Mouse (Mus musculus) liver, embryonic 15.5 days (tissue): ENCODE measurements around the gene Ttc32. TPM values are rescaled to one million over a fixed set of nuclear protein-coding genes. Genes with fewer than 3 reads are reported as not detected.
"Not testable (repeated sequence)": the region's sequence is repeated elsewhere in the genome, so short reads cannot be mapped to it uniquely, and the experiment has no call there.

Experiments used
- ATAC-seq: fragments of 200-750 bp; cut with Nextera tagmentation; 2 replicates; pipeline ENCODE4 v1.8.0; 2017; ENCODE audit warnings: moderate number of reproducible peaks, mild to moderate bottlenecking, moderate library complexity; ENCODE audit not compliant: insufficient read depth
- H3K27ac ChIP-seq: fragments of 300-500 bp; sonication (generic); replicated peaks from 2 replicates; pipeline ENCODE4 v1.5.1; 2015; ENCODE audit warnings: mild to moderate bottlenecking, inconsistent platforms
- H3K27me3 ChIP-seq: fragments of 300-500 bp; sonication (generic); 2 replicates; pipeline ENCODE4 v1.6.1; 2015; ENCODE audit warnings: mild to moderate bottlenecking, inconsistent platforms
- H3K36me3 ChIP-seq: fragments of 300-500 bp; sonication (generic); replicated peaks from 2 replicates; pipeline ENCODE4 v1.6.1; 2015; ENCODE audit warnings: moderate library complexity, mild to moderate bottlenecking, inconsistent platforms
- H3K4me1 ChIP-seq: fragments of 300-500 bp; sonication (generic); replicated peaks from 2 replicates; pipeline ENCODE4 v1.6.1; 2015; ENCODE audit warnings: inconsistent platforms
- H3K4me2 ChIP-seq: fragments of 300-500 bp; sonication (generic); 2 replicates; pipeline ENCODE4 v1.6.1; 2015; ENCODE audit warnings: moderate library complexity, mild to moderate bottlenecking, inconsistent platforms
- H3K4me3 ChIP-seq: fragments of 300-500 bp; sonication (generic); replicated peaks from 2 replicates; pipeline ENCODE4 v1.5.1; 2015; ENCODE audit warnings: mild to moderate bottlenecking, inconsistent platforms
- H3K9ac ChIP-seq: fragments of 300-500 bp; sonication (generic); 2 replicates; pipeline ENCODE4 v1.6.1; 2015; ENCODE audit warnings: moderate library complexity, mild to moderate bottlenecking, inconsistent platforms
- H3K9me3 ChIP-seq: fragments of 300-500 bp; sonication (generic); replicated peaks from 2 replicates; pipeline ENCODE4 v1.6.1; 2016; ENCODE audit warnings: inconsistent platforms
- WGBS: fragments of 180-500 bp; shearing (Covaris S2); methylation state at CpG from one replicate; pipeline ENCODE4 v1.1.7; 2015; ENCODE audit warnings: mixed read lengths; ENCODE audit not compliant: insufficient replicate concordance; 5-methylcytosine and 5-hydroxymethylcytosine counted together
- polyA plus RNA-seq: library from polyadenylated mRNA; unstranded; fragments of >200 nt; fragmentation: Nextera tagmentation; extraction: Ambion mirVana; gene quantifications from 2 replicates; pipeline ENCODE4 v1.2.1, GENCODE M21; 2015

Gene Ttc32
- polyA plus RNA-seq, 1 experiment from 2014 or later = 12.2 TPM

- ATAC-seq = no peak
- Histone ChIP-seq H3K4me2 (no peak overlapping the region), H3K27ac (no peak overlapping the region), H3K36me3 (no peaks in the 10 kb centered on the region), H3K4me1 (no peaks in the 10 kb centered on the region), H3K9ac (no peak overlapping the region), H3K27me3 (no peaks in the 10 kb centered on the region), H3K4me3 (no peak overlapping the region), H3K9me3 (no peaks in the 10 kb centered on the region)
- WGBS = 84% methylated on average over 14 of the region's 14 CpGs
Observed at GRCm38 (mm10) chr12:9024071-9024470, 5.7 kb upstream of the Ttc32 start.

DNA sequence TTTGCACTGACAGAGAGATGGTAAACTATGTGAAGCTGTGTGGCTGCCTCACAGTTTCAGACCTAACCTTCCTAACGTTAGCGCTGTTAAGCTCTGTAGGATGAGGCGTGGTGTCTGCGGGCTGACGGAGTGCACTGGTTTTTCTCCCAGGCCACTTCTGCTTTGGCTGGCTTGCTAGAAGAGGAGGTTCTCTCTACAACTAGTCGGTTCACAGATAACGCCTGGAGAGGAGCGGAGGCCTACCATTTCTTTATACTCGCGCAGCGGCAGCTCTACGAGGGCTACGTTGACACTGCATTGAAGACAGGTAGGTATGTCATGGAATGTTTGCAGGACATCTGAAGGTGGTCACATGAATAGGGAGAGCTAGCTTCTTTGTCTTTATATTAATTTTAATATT, 5.1 kb upstream of the Ttc32 start:
- ATAC-seq = no peak
- H3K9ac ChIP-seq = no peak overlapping the region
- H3K9me3 ChIP-seq = no peaks in the 10 kb centered on the region
- no peak overlapping the region for H3K27ac ChIP-seq
- H3K27me3 ChIP-seq = no peaks in the 10 kb centered on the region
- WGBS = 68% methylated on average over 13 of the region's 13 CpGs
- H3K4me3 ChIP-seq = no peak overlapping the region
- no peak overlapping the region for H3K4me2 ChIP-seq
- H3K4me1 ChIP-seq = no peaks in the 10 kb centered on the region
- no peaks in the 10 kb centered on the region for H3K36me3 ChIP-seq

- Histone ChIP-seq H3K4me3 (no peak overlapping the region), H3K36me3 (no peaks in the 10 kb centered on the region), H3K9me3 (no peaks in the 10 kb centered on the region), H3K9ac (no peak overlapping the region), H3K4me1 (peaks cover 10% of the 10 kb centered on the region), H3K27ac (no peak overlapping the region), H3K4me2 (no peak overlapping the region), H3K27me3 (no peaks in the 10 kb centered on the region)
- ATAC-seq = no peak
Observed at GRCm38 (mm10) chr12:9026843-9027242, 3.0 kb upstream of the Ttc32 start.

DNA sequence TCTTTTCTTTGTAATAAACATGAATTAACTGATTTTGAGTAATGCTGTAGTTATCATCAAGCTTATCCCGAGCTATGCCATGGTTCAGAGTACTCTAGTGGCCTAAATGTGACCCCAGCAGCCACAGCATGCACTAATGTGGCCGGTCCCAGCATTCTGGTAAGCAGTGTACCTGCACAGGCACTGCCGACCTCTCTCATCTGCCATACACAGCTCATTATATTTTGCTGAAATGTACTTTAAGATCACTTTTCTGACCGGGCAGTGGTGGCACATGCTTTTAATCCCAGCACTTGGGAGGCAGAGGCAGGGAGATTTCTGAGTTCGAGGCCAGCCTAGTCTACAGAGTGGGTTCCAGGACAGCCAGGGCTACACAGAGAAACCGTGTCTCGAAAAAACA, 981 bp upstream of the Ttc32 start:
- not testable (repeated sequence) for H3K36me3 ChIP-seq, H3K4me2 ChIP-seq, H3K4me3 ChIP-seq, H3K9me3 ChIP-seq, ATAC-seq, H3K27me3 ChIP-seq, H3K9ac ChIP-seq, H3K27ac ChIP-seq
- WGBS = 72% methylated on average over 7 of the region's 7 CpGs
- peaks cover 10% of the 10 kb centered on the region for H3K4me1 ChIP-seq

DNA sequence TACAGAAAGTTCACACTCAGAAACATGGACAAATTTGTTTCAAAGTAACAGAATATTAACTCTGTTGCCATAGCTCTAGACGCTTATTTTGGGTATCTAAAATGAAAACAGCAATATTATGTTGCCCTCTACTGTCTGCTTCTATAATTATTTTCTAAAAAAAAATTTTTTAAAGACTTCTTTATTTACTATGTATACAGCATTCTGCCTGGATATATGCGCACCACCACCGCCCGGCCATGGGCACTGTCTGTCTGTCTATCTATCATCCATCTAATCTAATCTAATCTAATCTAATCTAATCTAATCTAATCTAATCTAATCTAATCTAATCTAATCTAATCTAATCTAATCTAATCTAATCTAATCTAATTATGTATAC, 300 bp upstream of the Ttc32 start:
- H3K4me3 ChIP-seq = peak overlapping the region; percentile 69
- peak; percentile 25; the same call in 1 of the 2 replicates for ATAC-seq
- 27% methylated on average over 4 of the region's 4 CpGs for WGBS
- H3K4me2 ChIP-seq = peak overlapping the region; percentile 82
- no peak overlapping the region for H3K9ac ChIP-seq
- H3K4me1 ChIP-seq = peaks cover 10% of the 10 kb centered on the region
- H3K27me3 ChIP-seq = no peaks in the 10 kb centered on the region
- H3K36me3 ChIP-seq = no peaks in the 10 kb centered on the region
- no peaks in the 10 kb centered on the region for H3K9me3 ChIP-seq
- peak overlapping the region; percentile 91 for H3K27ac ChIP-seq

GRCm38 (mm10) chr12:9031166-9031565, 1.4 kb downstream of the Ttc32 start:
- Histone ChIP-seq H3K4me3 (peak overlapping the region; percentile 69), H3K4me1 (peaks cover 10% of the 10 kb centered on the region), H3K9me3 (no peaks in the 10 kb centered on the region), H3K9ac (peak overlapping the region; percentile 78; the same call in 1 of the 2 replicates), H3K4me2 (peak overlapping the region; percentile 82), H3K36me3 (no peaks in the 10 kb centered on the region), H3K27me3 (no peaks in the 10 kb centered on the region), H3K27ac (peak overlapping the region; percentile 91)
- ATAC-seq = no peak
- WGBS = 28% methylated on average over 8 of the region's 8 CpGs

DNA sequence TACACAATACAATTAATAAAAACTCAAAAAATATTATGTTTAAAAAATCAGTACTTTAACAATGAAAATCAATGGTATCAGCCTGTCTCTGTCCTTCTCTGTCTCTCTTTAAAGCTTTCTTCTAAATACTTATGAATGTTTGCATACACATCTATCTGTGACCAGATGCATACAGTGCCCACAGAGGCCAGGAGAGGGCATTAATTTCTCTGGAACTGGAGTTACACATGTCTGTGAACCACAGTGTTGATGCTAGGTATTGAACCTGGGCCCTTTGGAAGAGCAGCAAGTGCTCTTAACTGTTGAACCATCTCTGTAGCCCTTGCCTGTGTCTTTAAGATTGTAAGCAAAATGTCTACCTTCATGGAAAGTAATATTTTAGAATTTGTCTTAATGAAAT, 3.3 kb downstream of the Ttc32 start:
- Histone ChIP-seq H3K9ac (no peak overlapping the region), H3K36me3 (no peaks in the 10 kb centered on the region), H3K27me3 (no peaks in the 10 kb centered on the region), H3K4me1 (peaks cover 10% of the 10 kb centered on the region), H3K4me2 (no peak overlapping the region), H3K27ac (no peak overlapping the region), H3K4me3 (no peak overlapping the region), H3K9me3 (no peaks in the 10 kb centered on the region)
- ATAC-seq = no peak

DNA sequence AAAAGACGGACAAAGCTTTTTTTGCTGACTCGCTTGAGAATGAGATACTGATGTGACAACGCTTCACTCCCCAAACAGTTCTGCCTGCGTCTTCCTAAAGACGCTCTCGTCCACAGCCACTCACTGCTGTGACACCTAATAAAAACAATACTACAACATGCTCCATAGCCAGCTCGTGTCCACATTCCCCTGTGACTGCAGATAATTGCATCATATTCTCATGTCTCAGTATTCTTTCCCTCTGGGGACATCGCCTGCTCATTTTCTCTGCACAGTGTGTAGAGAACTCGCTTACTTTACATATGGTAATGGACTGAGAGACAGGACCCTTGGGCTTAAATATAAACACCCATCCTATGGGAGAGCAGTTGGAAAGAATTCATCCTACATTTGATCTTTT, 6.6 kb downstream of the Ttc32 start:
- H3K4me3 ChIP-seq = no peak overlapping the region
- ATAC-seq = no peak
- no peak overlapping the region for H3K4me2 ChIP-seq
- H3K9me3 ChIP-seq = no peaks in the 10 kb centered on the region
- no peak overlapping the region for H3K9ac ChIP-seq
- no peaks in the 10 kb centered on the region for H3K4me1 ChIP-seq
- no peaks in the 10 kb centered on the region for H3K36me3 ChIP-seq
- 76% methylated on average over 9 of the region's 9 CpGs for WGBS
- no peaks in the 10 kb centered on the region for H3K27me3 ChIP-seq
- H3K27ac ChIP-seq = no peak overlapping the region

DNA sequence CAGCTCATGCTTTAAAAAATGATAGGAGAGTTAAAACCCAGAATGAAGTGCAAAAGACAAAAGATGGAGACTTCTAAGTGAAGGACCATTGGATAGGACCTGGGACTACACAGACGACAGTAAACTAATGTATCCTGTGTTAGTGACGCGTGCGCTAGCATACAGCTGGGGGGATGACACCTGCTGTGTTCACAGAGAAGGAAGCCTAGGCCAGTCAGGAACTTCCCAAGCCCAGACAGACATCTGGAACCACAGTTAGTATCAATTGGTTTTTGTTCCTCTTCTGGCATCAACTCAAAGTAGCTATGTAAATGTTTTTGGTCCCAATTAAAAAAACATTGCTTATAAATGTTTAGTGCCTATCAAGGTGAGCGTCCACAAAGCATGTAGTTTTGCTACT, 10.4 kb downstream of the Ttc32 start:
- no peaks in the 10 kb centered on the region for H3K9me3 ChIP-seq
- WGBS = 74% methylated on average over 5 of the region's 5 CpGs
- 0 out of 2 replicates have a peak, but pooled peaks cover 5% of the 10 kb centered on the region for H3K36me3 ChIP-seq
- no peaks in the 10 kb centered on the region for H3K4me1 ChIP-seq
- no peaks in the 10 kb centered on the region for H3K27me3 ChIP-seq
- no peak overlapping the region for H3K9ac ChIP-seq
- no peak for ATAC-seq
- no peak overlapping the region for H3K4me2 ChIP-seq
- H3K27ac ChIP-seq = no peak overlapping the region
- no peak overlapping the region for H3K4me3 ChIP-seq

DNA sequence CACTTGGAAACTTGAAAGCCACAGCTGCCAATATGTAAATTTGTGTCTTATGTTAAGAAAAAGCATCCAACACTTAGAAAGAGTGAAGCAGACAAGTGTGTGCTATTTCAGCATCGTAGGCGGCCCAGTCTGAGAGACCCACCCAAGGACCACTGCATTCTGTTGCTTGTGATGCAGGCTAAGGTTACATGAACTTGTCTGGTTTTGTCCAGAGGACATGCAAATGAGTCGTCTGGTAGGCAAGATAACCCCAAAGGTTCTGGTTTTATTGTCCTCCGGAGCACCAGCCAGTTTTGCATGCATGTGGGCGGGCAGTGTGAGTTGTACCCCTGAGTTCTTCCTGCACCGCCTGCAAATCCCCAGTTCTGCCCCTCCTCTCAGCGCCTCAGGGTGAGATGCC, 10.9 kb downstream of the Ttc32 start:
- WGBS = 64% methylated on average over 7 of the region's 7 CpGs
- ATAC-seq = no peak
- Histone ChIP-seq H3K4me1 (no peaks in the 10 kb centered on the region), H3K9ac (no peak overlapping the region), H3K27me3 (no peaks in the 10 kb centered on the region), H3K36me3 (0 out of 2 replicates have a peak, but pooled peaks cover 5% of the 10 kb centered on the region), H3K4me3 (no peak overlapping the region), H3K4me2 (no peak overlapping the region), H3K9me3 (no peaks in the 10 kb centered on the region), H3K27ac (no peak overlapping the region)

DNA sequence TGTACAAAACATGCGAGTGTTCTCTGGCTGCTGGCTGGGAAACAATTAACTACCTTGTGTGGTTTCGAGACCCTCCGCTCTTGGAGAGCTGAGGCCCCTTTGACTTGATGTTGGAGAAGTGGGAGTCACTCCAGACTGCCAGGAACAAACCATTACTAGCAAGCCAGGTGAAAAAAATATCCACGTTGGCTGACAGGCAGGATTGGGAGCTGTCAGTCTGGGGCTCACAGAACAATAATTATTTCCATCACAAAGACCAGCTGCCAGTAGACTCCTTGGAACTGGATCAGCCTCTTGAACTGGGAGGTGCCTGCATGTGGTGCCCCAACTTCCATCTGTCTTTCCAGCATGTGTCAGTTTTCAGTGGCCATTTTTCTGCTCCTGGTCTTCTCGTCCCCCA, 12.5 kb downstream of the Ttc32 start:
- Histone ChIP-seq H3K4me2 (no peak overlapping the region), H3K4me3 (no peak overlapping the region), H3K27ac (no peak overlapping the region), H3K9me3 (no peaks in the 10 kb centered on the region), H3K4me1 (no peaks in the 10 kb centered on the region), H3K9ac (no peak overlapping the region), H3K36me3 (0 out of 2 replicates have a peak, but pooled peaks cover 5% of the 10 kb centered on the region), H3K27me3 (no peaks in the 10 kb centered on the region)
- no peak for ATAC-seq
- 71% methylated on average over 5 of the region's 5 CpGs for WGBS

DNA sequence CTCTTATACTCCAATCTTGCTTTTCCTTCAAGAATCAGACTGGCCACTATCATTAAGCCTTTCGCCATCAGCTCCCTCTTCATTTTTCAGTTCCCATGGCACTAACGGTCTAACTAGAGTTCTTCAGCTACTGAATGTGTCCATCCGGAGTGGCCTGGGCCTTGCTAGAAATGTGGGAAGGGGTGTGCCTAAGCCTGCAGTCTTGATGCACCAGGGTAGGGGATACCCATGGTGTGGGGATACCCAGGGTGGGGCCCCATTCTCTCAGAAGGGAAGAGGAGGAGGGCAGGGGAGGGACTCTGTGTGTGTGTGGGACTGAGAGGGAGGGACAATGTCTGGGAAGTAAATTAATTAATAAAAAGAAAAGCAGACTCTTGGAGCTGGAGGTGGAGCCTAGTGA, 13.0 kb downstream of the Ttc32 start:
- 65% methylated on average over 3 of the region's 3 CpGs for WGBS
- H3K4me3 ChIP-seq = no peak overlapping the region
- no peak overlapping the region for H3K4me2 ChIP-seq
- no peaks in the 10 kb centered on the region for H3K9me3 ChIP-seq
- H3K27ac ChIP-seq = no peak overlapping the region
- H3K36me3 ChIP-seq = 0 out of 2 replicates have a peak, but pooled peaks cover 5% of the 10 kb centered on the region
- no peaks in the 10 kb centered on the region for H3K4me1 ChIP-seq
- ATAC-seq = no peak
- H3K27me3 ChIP-seq = no peaks in the 10 kb centered on the region
- no peak overlapping the region for H3K9ac ChIP-seq
